Mouse (Mus musculus) limb, embryonic 13.5 days (tissue): ENCODE measurements at regions not wholly inside any gene's neighbourhood (a gene's known extent, or its start where the extent isn't known, plus 50 kb on each side); places are given as distances from the start of the nearest gene placed in this dataset. TPM values are rescaled to one million over a fixed set of nuclear protein-coding genes. Genes with fewer than 3 reads are reported as not detected.

Source experiments
- microRNA counts: library from miRNA; unstranded; fragments of <30 nt; microRNA quantifications from one replicate; lab custom pipeline; 2016
- microRNA-seq: library from miRNA; unstranded; fragments of <30 nt; microRNA quantifications from one replicate; pipeline ENCODE4, GENCODE M21; 2016

MicroRNAs in the stretch of these regions (microRNA counts, 519-probe panel; counts per million panel counts)
- microRNA mmu-miR-466j (lab: Ali Mortazavi, UCI), result not detected

Small RNAs in the stretch of these regions (microRNA-seq; reads per million reads assigned to microRNA genes)
- not detected for gene Mir466j
- not detected for gene Mir6408
